Mouse (Mus musculus) forebrain, embryonic 11.5 days (tissue): ENCODE data around the gene Serpina3c. TPM values are rescaled to one million over a fixed set of nuclear protein-coding genes. Genes with fewer than 3 reads are reported as not detected.

Experiments
- ATAC-seq: fragments of 200-750 bp; cut with Nextera tagmentation; replicated peaks from 2 replicates; pipeline ENCODE4 v1.8.0; 2017; ENCODE audit warnings: moderate TSS enrichment; ENCODE audit not compliant: low FRiP score
- DNase-seq: peaks from one replicate; pipeline ENCODE4 v3.0.0-alpha.2; 2017; ENCODE audit warnings: low spot score
- H3K27ac ChIP-seq: fragments of 300-500 bp; sonication (generic); 2 replicates; pipeline ENCODE4 v1.5.1; 2014; ENCODE audit warnings: low read depth, low read length
- H3K27me3 ChIP-seq: fragments of 300-500 bp; sonication (generic); 2 replicates; pipeline ENCODE4 v1.6.1; 2014; ENCODE audit warnings: mild to moderate bottlenecking, low read length, mixed read lengths; ENCODE audit not compliant: control insufficient read depth, insufficient read depth
- H3K36me3 ChIP-seq: fragments of 300-500 bp; sonication (generic); 2 replicates; pipeline ENCODE4 v1.6.1; 2014; ENCODE audit warnings: mild to moderate bottlenecking, low read length, moderate library complexity, mixed read lengths; ENCODE audit not compliant: control insufficient read depth, insufficient read depth
- H3K4me1 ChIP-seq: fragments of 300-500 bp; sonication (generic); replicated peaks from 2 replicates; pipeline ENCODE4 v1.6.1; 2014; ENCODE audit warnings: low read length, mixed read lengths; ENCODE audit not compliant: control insufficient read depth, insufficient read depth
- H3K4me2 ChIP-seq: fragments of 300-500 bp; sonication (generic); 2 replicates; pipeline ENCODE4 v1.6.1; 2014; ENCODE audit warnings: low read depth, mild to moderate bottlenecking, low read length, moderate library complexity, mixed read lengths; ENCODE audit not compliant: severe bottlenecking
- H3K4me3 ChIP-seq: fragments of 300-500 bp; sonication (generic); 2 replicates; pipeline ENCODE4 v1.5.1; 2014; ENCODE audit warnings: low read depth, low read length
- H3K9ac ChIP-seq: fragments of 300-500 bp; sonication (generic); 2 replicates; pipeline ENCODE4 v1.6.1; 2014; ENCODE audit warnings: low read length
- H3K9me3 ChIP-seq: fragments of 300-500 bp; sonication (generic); 2 replicates; pipeline ENCODE4 v1.6.1; 2016; ENCODE audit warnings: low read length, mixed read lengths; ENCODE audit not compliant: control insufficient read depth
- WGBS: fragments of 180-500 bp; shearing (Covaris S2); extraction: QIAGEN DNeasy Blood & Tissue Kit; methylation state at CpG from one replicate; pipeline ENCODE4 v1.1.7; 2014; 5-methylcytosine and 5-hydroxymethylcytosine counted together
- polyA plus RNA-seq: library from polyadenylated mRNA; unstranded; fragments of >200 nt; fragmentation: Nextera tagmentation; extraction: Ambion mirVana; gene quantifications from 2 replicates; pipeline ENCODE4 v1.2.1, GENCODE M21; 2014

The Serpina3c gene
- polyA plus RNA-seq, 1 experiment from 2014 or later, result not detected

GRCm38 (mm10) chr12:104153041-104153645 is 527 bp downstream of the Serpina3c start:
- Histone ChIP-seq H3K4me1 (no peaks in the 10 kb centered on the region), H3K27ac (no peak overlapping the region), H3K4me2 (no peak overlapping the region), H3K9me3 (no peaks in the 10 kb centered on the region), H3K9ac (no peak overlapping the region), H3K36me3 (no peaks in the 10 kb centered on the region), H3K4me3 (no peak overlapping the region), H3K27me3 (no peaks in the 10 kb centered on the region)
- 84% methylated on average over 3 of the region's 3 CpGs for WGBS
- no peak for DNase-seq
- no peak for ATAC-seq

GRCm38 (mm10) chr12:104151989-104152388 is 1.7 kb downstream of the Serpina3c start:
- Histone ChIP-seq H3K9me3 (no peaks in the 10 kb centered on the region), H3K4me2 (no peak overlapping the region), H3K9ac (no peak overlapping the region), H3K4me3 (no peak overlapping the region), H3K27me3 (no peaks in the 10 kb centered on the region), H3K4me1 (no peaks in the 10 kb centered on the region), H3K27ac (no peak overlapping the region), H3K36me3 (no peaks in the 10 kb centered on the region)
- WGBS, result 89% methylated on average over 2 of the region's 2 CpGs
- no peak for DNase-seq
- no peak for ATAC-seq

DNA sequence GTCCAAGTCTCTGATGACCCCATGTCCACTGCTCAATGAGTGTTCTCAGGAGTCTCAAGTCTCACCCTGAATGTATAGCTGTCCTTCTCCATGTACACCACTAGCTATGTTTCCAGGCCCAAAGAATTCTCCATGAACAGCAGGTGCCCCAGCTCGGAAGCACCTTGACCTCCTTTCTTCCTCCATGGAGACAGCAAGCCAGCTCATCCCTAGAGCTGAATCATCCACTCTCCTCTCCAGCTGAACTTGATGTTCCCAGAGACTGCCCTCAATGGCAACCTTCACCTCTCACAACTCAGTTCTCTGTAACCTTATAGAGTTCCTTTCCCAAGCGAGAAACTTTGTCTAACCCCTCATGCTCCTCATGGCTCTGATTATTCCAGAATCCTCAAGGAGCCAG is 8.1 kb downstream of the Serpina3c start:
- Histone ChIP-seq H3K27ac (no peak overlapping the region), H3K4me3 (no peak overlapping the region), H3K27me3 (no peaks in the 10 kb centered on the region), H3K4me2 (no peak overlapping the region), H3K4me1 (no peaks in the 10 kb centered on the region), H3K36me3 (no peaks in the 10 kb centered on the region), H3K9ac (no peak overlapping the region), H3K9me3 (no peaks in the 10 kb centered on the region)
- no peak for DNase-seq
- no peak for ATAC-seq
- 83% methylated on average over 2 of the region's 2 CpGs for WGBS

DNA sequence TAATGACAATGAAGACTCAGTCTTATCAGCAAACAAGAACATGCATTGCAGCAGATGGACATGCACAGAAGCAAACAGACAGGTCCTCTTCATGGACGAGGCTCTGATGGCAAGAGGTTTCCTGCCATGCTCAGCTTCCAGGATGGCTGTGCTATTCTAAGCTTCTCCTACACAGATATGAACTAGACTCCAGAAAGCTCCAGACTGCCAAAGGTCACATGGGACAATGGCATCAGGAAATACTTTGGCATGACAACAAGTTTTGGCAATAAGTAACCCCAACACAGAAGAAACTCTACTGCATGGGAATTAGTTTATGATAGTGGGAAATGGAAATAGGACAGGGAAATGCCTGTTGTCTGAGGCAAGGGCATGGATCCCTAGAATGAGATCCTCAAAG is 10.4 kb downstream of the Serpina3c start:
- no peak overlapping the region for H3K9ac ChIP-seq
- no peaks in the 10 kb centered on the region for H3K36me3 ChIP-seq
- no peak overlapping the region for H3K4me3 ChIP-seq
- DNase-seq (no peak), ATAC-seq (no peak)
- WGBS, result 80% methylated on average over 1 of the region's 1 CpGs
- no peaks in the 10 kb centered on the region for H3K9me3 ChIP-seq
- H3K4me2 ChIP-seq, result no peak overlapping the region
- no peaks in the 10 kb centered on the region for H3K4me1 ChIP-seq
- H3K27ac ChIP-seq, result no peak overlapping the region
- H3K27me3 ChIP-seq, result no peaks in the 10 kb centered on the region

- no peaks in the 10 kb centered on the region for H3K36me3 ChIP-seq
- no peak for DNase-seq
These were observed 11.2 kb downstream of the Serpina3c start for GRCm38 (mm10) chr12:104142427-104142826.

GRCm38 (mm10) chr12:104141506-104141905 is 12.2 kb downstream of the Serpina3c start:
- Histone ChIP-seq H3K4me2 (no peak overlapping the region), H3K4me3 (no peak overlapping the region), H3K27ac (no peak overlapping the region), H3K36me3 (no peaks in the 10 kb centered on the region), H3K9me3 (no peaks in the 10 kb centered on the region), H3K27me3 (no peaks in the 10 kb centered on the region), H3K9ac (no peak overlapping the region), H3K4me1 (no peaks in the 10 kb centered on the region)
- ATAC-seq (no peak), DNase-seq (no peak)
- WGBS, result 75% methylated on average over 1 of the region's 1 CpGs

More at GRCm38 (mm10) chr12:104142427-104142826, 11.2 kb downstream of the Serpina3c start:
- Histone ChIP-seq H3K4me3 (no peak overlapping the region), H3K4me2 (no peak overlapping the region), H3K4me1 (no peaks in the 10 kb centered on the region), H3K9ac (no peak overlapping the region), H3K27ac (no peak overlapping the region), H3K9me3 (no peaks in the 10 kb centered on the region), H3K27me3 (no peaks in the 10 kb centered on the region)
- 81% methylated on average over 1 of the region's 1 CpGs for WGBS
- no peak for ATAC-seq

- Histone ChIP-seq H3K9ac (no peak overlapping the region), H3K27me3 (no peaks in the 10 kb centered on the region), H3K27ac (no peak overlapping the region), H3K4me2 (no peak overlapping the region), H3K4me1 (no peaks in the 10 kb centered on the region), H3K4me3 (no peak overlapping the region), H3K9me3 (no peaks in the 10 kb centered on the region), H3K36me3 (no peaks in the 10 kb centered on the region)
- ATAC-seq (no peak), DNase-seq (no peak)
- 87% methylated on average over 4 of the region's 4 CpGs for WGBS
These were observed 13.0 kb downstream of the Serpina3c start for GRCm38 (mm10) chr12:104140543-104141103.

- 89% methylated on average over 2 of the region's 2 CpGs for WGBS
- no peaks in the 10 kb centered on the region for H3K4me1 ChIP-seq
These were observed 15.5 kb downstream of the Serpina3c start for GRCm38 (mm10) chr12:104138216-104138615.

DNA sequence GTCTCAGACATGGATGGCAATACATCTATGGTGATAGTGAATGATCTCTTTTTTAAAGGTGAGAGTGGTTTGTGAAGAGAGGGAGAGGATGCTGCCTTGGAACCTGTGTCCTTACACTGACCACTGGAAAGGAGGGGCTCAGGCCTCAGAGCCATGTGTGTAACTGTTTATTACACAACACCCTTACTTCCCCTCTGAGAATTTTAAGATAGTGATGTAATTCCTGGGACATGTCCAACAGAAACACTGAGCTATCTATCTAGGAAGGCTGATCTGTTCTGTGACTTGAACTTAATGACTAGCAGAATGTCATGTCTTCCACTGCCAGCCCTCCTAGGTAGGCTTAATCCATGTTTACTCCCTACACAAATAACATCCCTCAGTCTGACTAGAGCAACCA is 22.6 kb downstream of the Serpina3c start:
- no peak overlapping the region for H3K4me2 ChIP-seq
- no peaks in the 10 kb centered on the region for H3K27me3 ChIP-seq
- no peaks in the 10 kb centered on the region for H3K9me3 ChIP-seq
- no peaks in the 10 kb centered on the region for H3K36me3 ChIP-seq
- no peaks in the 10 kb centered on the region for H3K4me1 ChIP-seq
- ATAC-seq, result no peak
- DNase-seq, result no peak
- H3K4me3 ChIP-seq, result no peak overlapping the region
- H3K9ac ChIP-seq, result no peak overlapping the region
- H3K27ac ChIP-seq, result no peak overlapping the region

More at GRCm38 (mm10) chr12:104138216-104138615, 15.5 kb downstream of the Serpina3c start:
- no peaks in the 10 kb centered on the region for H3K36me3 ChIP-seq
- H3K9ac ChIP-seq, result no peak overlapping the region
- no peaks in the 10 kb centered on the region for H3K27me3 ChIP-seq
- DNase-seq (no peak), ATAC-seq (no peak)
- no peak overlapping the region for H3K27ac ChIP-seq
- no peak overlapping the region for H3K4me2 ChIP-seq
- H3K9me3 ChIP-seq, result no peaks in the 10 kb centered on the region
- H3K4me3 ChIP-seq, result no peak overlapping the region
